Mouse (Mus musculus) cerebellum, postnatal 14 days (tissue): ENCODE measurements around the gene Slc25a34.

Experiments
- DNase-seq, 2 experiments: peaks; one replicate each; pipeline ENCODE4 v3.0.0; 2021; ENCODE audit warnings: mixed read lengths in 2 of 2

The Slc25a34 gene

GRCm38 (mm10) chr4:141617863-141618564 lies 5.6 kb downstream of the Slc25a34 start:
- DNase-seq: peak in 1 of 2 experiments; percentile 34

- peak; percentile 59 to 70 for DNase-seq
Observed at GRCm38 (mm10) chr4:141617299-141617698, 6.3 kb downstream of the Slc25a34 start.

- DNase-seq: no peak
Observed at GRCm38 (mm10) chr4:141616811-141617210, 6.8 kb downstream of the Slc25a34 start.

- peak; percentile 57 to 73 for DNase-seq
Observed at GRCm38 (mm10) chr4:141614946-141615345, 8.7 kb downstream of the Slc25a34 start.

GRCm38 (mm10) chr4:141609538-141609937 lies 14.1 kb downstream of the Slc25a34 start:
- no peak for DNase-seq

GRCm38 (mm10) chr4:141605861-141606260 lies 17.8 kb downstream of the Slc25a34 start, which contains the start of gene Fblim1:
Fblim1 (minus strand) TSS chr4:141606096.
- DNase-seq: no peak

- DNase-seq: no peak
Observed at GRCm38 (mm10) chr4:141605421-141605820, 18.2 kb downstream of the Slc25a34 start.

GRCm38 (mm10) chr4:141604493-141604892 lies 19.1 kb downstream of the Slc25a34 start:
- no peak for DNase-seq

GRCm38 (mm10) chr4:141603921-141604320 lies 19.7 kb downstream of the Slc25a34 start:
- DNase-seq: no peak

- no peak for DNase-seq
Observed at GRCm38 (mm10) chr4:141602523-141603223, 20.9 kb downstream of the Slc25a34 start.

GRCm38 (mm10) chr4:141601148-141601862 lies 22.3 kb downstream of the Slc25a34 start:
- peak in 1 of 2 experiments; percentile 40 for DNase-seq

GRCm38 (mm10) chr4:141600364-141600763 lies 23.3 kb downstream of the Slc25a34 start:
- no peak for DNase-seq

GRCm38 (mm10) chr4:141599251-141600141 lies 24.1 kb downstream of the Slc25a34 start:
- DNase-seq: peak; percentile 29 to 67

GRCm38 (mm10) chr4:141598894-141599250 lies 24.7 kb downstream of the Slc25a34 start:
- DNase-seq: no peak

GRCm38 (mm10) chr4:141598199-141598893 lies 25.3 kb downstream of the Slc25a34 start:
- DNase-seq: no peak

- DNase-seq: no peak
Observed at GRCm38 (mm10) chr4:141596700-141597328, 26.8 kb downstream of the Slc25a34 start.

- DNase-seq: peak in 1 of 2 experiments; percentile 46
Observed at GRCm38 (mm10) chr4:141595605-141596268, 27.9 kb downstream of the Slc25a34 start.

- DNase-seq: no peak
Observed at GRCm38 (mm10) chr4:141595138-141595537, 28.5 kb downstream of the Slc25a34 start.

- DNase-seq: peak; percentile 40 to 69
Observed at GRCm38 (mm10) chr4:141591547-141591946, 32.1 kb downstream of the Slc25a34 start.

- no peak for DNase-seq
Observed at GRCm38 (mm10) chr4:141583919-141584318, 39.7 kb downstream of the Slc25a34 start.

GRCm38 (mm10) chr4:141581051-141581450 lies 42.6 kb downstream of the Slc25a34 start:
- peak in 1 of 2 experiments; percentile 37 for DNase-seq
